Mouse (Mus musculus) frontal cortex, adult (tissue): Measurements from ENCODE around the gene Pdcd10.

Experiments used
- ATAC-seq: cut with Nextera tagmentation; 2 replicates; pipeline ENCODE4 v1.9.2; 2017; ENCODE audit warnings: mild to moderate bottlenecking, moderate library complexity, mixed read lengths; ENCODE audit not compliant: low TSS enrichment

Gene Pdcd10

DNA sequence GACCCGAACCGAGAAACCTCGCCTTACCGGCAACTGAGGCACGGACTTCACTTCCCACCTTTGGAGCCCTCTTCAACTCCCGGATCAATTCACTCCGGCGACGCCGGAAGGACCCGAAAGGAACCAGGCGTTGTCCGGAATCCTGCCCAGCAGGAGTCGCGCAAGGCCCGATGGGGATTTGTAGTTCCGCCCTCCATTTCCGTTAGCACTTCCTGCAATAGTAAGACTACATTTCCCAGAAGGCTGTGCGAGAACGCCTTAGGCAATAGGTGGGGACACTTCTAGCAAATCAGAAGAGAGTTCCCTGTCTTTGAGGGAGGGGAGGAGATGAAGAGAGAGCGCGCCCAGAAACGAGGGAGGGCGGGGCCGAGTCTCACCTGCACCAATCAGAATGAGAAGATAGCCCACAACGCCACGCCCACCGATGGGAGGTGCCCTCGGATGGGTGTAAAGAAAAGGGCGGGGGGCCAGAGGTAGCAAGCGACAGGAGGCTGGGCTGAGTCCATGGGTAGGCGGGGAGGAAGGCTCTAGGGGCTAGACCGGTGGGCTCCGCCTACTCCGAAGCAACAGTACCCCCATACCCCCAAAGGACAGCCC, at the start of gene Pdcd10:
Gene Pdcd10, minus strand, starts transcription at position 162 of the 597 bp plus-strand sequence.
- peak; percentile 86 for ATAC-seq

DNA sequence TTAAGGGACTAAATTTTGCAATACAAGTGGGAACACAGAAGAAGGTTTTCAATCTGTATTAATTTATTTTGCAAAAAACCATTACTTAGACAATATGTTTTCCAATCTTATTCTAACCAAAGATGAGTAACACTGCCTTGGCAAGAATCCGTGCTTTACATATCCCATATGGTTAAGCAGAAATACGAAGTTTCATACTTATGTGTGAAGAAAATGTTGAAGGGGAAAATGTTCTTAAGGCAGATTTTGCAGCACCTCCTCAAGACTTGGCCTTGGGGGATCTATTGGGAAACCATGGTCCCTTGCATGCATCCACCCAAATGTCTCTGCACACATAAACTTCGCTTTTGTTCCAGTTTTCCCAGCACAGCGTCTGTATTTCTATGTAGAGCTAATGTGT, 28.2 kb upstream of the Pdcd10 start:
- peak; percentile 84 for ATAC-seq

DNA sequence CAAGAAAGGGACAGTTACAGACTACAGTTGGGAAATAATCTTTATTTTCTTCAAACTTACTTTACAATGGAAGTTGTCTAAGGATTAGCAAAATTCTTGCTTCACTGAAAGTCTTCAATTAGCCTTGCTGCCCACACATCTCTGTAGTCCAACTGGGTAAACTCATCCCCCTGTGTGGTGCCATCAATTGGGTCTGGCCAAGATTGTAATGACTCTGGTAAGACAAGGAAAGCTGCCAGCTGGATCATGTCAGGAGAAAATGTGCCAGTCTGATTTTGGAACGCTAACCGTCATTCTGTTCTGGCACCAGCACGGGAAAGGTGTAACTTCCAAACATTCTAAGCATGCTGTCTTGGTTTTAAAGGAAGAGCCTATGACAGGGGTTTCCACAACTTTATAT, 26.6 kb upstream of the Pdcd10 start:
- ATAC-seq = peak; percentile 45

DNA sequence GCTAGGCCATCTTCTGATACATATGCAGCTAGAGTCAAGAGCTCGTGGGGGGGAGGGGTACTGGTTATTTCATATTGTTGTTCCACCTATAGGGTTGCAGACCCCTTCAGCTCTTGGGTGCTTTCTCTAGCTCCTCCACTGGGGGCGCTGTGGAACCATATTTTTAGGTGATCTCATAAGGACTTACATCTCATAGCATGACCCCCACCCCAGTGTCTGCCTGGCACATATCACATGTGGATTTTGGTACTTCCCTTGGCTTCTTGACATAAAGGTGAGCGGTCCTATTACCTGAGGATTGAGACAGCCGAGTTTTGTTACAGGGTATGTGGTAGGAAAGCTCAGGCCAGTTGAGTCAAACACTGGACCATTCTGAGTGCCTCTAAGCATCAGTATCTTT, 22.7 kb upstream of the Pdcd10 start:
- ATAC-seq = no peak

DNA sequence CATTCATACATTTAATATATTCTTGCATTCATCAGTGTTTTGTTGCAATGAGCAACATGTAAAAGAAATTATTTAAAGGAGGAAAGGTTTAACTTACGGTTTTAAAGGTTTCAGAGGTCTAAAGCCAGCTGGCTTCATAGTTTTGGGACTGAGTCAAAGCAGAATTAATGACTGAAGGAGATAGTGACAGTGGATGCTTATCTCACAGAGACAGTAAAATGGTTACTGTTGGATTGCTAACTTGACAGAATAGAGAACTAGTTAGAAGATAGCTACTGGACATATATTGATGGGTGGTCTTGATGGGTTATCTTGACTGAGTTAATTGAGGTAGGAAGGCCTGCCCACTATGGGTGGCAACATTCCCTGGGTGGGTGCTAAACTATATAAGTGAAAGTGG, 18.9 kb upstream of the Pdcd10 start:
- ATAC-seq = no peak

DNA sequence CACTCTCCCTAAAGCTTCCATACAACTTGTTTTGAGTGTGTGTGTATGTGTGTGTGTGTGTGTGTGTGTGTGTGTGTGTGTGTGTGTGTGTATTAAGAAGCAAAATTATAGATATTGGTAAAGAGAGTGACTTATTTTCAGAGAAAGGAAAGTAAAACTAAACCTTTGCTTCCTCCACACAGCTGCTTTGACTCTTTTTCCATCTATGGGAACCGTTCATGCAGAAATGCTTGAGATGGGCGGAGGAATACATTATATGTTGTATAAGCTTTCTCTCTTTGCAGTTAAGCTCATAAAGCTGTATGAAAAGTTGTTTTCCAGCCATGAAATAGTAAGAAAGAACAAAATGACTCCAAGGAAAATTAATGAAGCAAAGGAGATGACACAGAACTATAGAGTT, 17.4 kb upstream of the Pdcd10 start:
- ATAC-seq = peak; percentile 95

DNA sequence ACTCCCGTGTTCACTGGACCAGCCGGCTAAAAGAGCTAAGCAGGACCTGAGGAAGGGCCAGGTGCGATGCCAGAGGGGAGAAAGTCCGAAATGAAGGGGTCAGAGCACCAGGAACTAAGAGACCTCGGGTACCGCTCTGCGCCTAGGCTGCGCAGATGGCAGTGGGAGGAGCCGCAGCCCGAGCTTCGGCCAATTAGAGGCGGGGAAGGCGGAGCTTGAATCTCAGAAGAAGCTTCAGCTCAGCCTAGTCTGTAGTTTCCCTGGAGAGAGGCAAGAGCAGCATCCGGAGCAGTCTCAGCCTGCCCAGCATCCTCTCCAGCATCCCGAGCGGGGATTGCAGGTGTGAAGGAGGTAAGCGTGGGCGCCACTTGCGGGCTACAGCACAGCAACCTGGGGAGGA, 636 bp upstream of the Pdcd10 start, which contains the start of gene Serpini1:
Gene Serpini1, plus strand, starts transcription at position 256 of the 400 bp plus-strand sequence.
- ATAC-seq = peak; percentile 85

DNA sequence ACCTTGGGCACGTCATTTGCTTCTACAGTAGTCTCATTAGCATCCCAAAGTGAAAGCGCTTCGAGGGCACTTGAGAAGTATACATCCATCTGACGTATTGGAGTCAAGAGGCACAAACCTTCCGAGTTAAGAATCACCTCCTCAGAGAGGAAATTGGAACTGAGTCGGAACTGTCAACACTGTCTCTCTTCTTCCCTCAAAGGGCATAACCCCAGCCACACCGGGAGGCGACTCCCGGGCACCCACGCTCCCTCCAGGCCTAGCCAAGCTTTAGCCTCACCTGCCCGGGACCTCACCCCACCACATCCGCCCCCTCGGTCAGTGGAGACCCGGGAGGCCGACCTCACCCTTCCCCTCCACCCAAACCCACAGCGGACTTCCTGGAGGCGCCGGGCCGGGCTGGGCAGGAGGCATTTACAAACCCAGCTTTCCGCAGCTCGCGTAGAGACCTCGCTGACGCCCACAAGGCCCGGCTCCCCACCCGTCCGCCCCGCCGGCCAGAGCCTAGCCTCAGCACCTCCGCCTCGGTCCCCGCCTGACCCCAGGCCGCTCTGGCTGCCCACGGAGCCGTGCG, 448 bp downstream of the Pdcd10 start:
- ATAC-seq = peak; percentile 22

DNA sequence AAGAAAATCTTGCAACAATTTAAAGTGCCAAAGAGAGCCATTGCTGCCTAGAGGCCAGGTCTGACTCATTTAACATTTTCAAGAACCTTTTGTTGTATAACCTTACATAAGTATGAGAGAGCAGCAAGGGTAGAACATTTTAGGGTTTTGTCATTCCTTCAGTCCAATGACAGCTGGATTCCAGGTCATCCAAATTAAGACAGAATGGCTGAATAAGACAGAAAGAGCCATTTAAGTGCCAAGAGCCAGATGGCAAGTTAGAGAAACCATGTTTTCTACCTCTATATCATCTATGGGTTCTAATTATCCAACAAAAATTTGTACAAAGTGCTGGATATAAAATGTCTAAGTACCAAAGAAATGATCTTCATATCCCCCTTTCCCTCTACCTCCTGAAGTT, 5.4 kb downstream of the Pdcd10 start:
- no peak for ATAC-seq

DNA sequence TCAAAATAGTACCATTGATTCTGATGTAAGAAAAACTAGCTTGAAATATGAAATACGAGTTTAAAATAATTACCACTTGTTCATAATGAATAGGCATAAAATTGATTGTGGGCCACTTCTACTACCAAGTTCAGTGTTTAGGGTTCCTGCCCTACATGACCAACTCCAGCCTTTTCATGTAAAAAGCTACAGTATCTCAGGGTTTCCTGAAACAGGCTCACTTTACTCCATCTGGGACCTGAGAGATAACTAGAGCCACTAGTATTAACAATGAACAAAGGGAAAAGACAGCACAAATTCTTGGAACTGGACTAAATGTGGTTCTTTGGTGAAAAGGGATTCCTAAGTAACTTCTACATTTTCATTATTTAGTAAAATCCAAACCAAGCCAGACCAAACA, 12.4 kb downstream of the Pdcd10 start:
- no peak for ATAC-seq

DNA sequence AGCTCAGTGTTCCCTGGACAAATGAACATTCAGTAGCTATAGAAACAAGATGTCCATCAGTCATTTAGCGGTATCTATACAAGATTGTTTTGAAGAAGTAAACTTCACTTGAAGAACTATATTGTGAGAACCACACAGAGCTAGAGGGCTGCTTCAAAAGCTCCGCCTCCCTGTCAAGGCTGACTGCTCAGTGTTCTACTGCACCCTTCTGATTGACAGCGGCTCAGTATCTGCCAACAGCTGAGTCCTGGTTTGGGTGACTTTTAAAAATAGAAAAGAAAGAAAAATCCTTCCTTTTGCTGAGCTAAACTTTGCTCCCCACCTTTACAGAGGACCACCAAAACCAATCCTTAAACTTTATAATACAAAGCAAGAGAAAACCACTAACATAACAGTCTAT, 13.8 kb downstream of the Pdcd10 start:
- ATAC-seq = no peak

DNA sequence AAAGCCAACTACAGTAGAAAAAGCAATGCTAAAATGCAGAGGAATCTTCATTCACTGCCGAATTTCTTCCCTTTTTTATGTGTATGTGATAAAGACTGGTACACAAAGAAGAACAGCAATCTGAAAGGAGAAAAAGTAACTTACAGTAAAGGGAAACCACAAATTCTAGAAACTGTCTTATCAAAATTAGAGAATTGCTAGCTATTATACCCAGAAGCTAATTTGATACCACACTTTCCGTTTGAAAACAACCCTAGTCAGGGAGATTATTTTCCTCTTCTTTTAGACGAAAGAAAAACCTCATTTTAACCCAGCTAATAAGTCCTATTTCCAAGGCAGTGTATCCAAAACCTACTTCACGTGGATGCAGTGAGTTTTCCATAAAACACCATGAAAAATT, 15.4 kb downstream of the Pdcd10 start:
- ATAC-seq = no peak

DNA sequence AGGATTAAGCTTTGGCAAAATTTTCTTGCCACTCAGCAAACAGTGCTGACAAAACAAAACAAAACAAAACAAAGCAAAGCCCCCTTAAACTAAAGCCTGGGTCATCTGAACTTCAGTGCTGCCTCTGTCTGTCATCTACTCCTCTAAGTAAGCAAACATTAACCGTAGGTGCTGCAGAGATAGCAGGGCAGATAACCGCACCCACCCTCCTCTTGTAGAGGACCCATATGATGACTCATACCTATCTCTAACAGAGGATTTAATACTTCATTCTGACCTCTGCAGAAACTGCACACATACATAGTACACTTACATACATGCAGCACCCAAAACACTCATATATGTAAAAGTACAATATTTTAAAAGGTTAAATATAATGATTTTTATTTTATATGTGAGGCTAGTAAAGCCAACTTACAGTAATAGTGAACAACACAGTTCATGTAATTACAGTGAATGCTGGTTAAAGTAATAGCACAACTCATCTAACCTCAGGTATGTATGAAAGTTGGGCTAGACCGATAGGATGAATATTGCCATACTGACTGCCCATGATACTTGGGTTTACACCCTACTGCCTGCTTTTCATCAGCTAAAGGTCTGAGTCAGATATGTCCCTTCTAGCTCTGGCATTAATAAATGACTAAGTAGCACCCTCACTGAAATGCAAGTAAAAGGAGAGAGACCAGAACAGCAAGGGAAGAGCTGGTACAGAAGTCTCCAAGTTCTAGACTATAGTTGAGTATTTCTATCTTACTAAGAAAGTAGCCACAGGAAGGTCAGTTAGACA, 22.4 kb downstream of the Pdcd10 start:
- ATAC-seq = no peak

DNA sequence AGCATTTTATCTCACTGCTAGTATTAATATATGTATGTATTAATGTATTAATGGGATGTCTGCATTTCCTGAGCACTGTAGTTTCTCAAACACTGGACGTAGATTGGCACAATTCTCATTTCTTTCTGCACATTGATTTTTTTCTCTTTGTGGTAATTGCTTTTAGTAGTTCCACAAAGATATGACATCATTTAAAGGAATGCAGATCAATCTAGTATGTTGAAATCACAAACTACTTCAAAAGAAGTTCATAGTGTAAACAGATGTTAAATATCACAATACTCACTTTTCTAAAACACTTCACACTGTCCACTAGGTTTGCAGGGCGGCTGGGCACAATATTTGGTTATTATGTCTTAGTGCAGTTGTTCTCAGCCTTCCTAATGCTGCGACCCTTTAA, 25.6 kb downstream of the Pdcd10 start:
- ATAC-seq = no peak

DNA sequence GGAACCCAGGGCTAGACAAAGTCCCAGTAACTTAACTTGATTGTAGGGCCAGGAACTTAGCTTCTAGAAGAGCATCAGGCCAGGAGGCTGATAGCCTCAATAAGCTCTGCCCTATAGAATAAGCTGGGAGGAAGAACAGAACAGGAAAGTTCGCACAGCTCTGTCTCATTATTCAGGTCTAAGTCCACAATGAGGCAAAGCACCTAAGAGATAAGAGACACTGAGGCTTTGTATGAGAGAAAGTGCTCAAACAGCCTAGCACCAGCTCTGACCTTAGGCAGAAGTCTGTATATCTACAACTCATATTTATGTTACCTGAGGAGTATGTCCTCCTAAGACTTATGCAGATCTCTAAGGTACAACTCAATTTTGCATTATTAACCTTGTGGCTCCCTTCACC, 34.1 kb downstream of the Pdcd10 start:
- ATAC-seq = no peak

DNA sequence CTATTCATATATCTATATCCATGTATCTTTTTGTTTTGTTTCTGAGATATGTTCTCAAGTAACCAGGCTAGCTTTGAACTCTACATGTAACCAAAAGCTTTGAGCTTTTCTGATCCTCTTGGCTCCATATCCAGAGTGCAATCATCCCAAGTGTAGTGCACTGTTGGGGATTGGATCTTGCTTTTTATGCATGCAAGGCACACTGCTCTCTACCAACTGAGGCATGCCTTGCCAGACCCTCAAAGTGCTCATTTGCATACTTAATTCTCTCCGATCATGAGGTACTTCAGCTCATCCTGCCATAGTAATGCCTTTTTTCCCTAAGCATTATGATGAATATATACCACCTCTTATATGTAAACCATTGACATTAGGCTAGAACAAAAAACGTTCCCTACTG, 35.3 kb downstream of the Pdcd10 start:
- no peak for ATAC-seq

DNA sequence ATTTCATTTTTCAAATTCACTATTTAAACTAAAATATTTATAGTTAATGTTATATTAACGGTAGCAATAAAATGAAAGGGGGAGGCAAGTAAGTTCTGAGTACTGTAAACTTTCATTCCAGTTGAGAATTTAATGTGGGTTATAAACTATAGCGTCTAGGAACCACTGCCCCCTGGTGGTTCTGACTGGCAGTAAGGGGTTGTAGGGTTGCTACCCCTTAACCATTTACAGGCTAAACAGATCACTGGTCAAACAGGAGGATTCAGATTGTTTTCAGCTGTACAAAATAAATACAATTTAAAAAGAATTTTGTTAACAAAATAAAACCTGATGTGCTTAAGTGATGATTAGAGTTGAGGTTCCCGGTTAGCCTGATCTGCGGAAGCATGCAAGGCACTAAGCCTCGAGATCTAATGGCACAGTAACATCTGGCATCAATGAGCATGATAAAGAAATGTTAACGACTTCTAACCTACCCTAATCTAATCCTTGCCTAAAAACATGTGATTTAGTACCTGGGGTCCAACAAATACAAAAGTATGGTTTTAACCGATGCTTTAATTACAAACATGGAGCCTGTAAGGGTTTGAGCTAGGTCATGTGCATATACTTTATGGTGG, 38.9 kb downstream of the Pdcd10 start:
- peak; percentile 70; the same call in 1 of the 2 replicates for ATAC-seq

DNA sequence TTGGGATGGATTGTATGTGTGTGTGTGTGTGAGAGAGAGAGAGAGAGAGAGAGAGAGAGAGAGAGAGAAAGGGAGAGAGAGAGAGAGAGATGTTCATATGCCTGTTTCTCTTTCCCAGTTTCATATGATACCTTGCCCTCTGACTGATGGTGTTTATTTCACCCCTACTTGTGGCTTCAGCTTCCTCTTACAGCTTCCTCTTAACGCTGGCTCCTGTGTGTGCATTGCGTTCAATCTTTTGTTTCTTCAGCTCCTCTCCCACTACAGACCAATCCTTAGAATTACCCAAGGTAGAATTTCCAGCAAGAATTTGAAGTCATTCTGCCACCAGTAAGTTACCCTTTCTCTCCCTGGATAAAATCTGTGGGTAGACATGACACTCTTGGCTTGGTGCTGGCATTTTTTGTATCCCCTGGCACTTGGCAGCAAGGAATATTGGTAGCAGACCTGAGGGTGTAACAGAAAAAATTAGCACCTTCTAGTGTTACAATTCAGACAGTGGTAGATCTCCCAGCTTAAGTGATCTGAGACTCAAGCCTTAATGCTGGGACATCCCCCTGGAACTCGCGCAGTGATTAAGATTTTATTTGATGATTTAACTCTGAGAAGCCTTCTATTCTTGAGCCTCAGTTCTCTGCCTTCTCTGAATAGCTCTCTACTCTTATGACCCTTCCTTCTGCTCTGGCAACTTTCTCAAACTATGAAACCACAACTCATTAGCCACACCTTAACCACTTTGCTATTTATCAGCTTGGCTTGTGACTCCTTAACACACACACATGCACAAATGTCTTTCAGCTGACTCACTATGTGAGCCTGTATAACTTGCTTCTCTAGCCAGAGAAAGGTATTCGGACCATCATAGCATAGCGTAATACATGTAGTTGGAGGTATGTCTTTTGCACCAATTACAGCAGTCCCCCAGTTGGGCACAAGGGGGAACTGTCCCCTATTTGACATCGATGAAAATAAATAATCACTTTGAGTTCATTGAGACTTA, 57.4 kb downstream of the Pdcd10 start:
- ATAC-seq = no peak

DNA sequence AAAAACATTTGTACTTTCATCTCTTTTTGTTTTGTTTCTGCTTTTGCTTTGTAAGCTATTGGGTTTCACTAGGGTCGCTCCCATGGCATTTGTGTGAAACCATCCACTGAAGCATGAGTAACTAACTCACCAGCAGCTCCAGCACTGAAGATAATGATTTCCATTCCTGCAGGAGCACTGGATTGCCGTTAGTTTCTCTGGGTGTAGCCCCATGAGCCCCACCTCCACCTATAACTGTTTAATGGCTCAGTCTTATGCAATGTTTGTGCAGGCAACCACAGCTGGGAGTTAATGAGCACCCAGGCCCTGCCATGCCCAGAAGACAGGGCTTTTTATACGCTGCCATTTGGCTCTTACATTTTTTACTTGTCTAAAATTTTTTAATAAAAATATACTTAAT, 63.7 kb downstream of the Pdcd10 start:
- no peak for ATAC-seq

DNA sequence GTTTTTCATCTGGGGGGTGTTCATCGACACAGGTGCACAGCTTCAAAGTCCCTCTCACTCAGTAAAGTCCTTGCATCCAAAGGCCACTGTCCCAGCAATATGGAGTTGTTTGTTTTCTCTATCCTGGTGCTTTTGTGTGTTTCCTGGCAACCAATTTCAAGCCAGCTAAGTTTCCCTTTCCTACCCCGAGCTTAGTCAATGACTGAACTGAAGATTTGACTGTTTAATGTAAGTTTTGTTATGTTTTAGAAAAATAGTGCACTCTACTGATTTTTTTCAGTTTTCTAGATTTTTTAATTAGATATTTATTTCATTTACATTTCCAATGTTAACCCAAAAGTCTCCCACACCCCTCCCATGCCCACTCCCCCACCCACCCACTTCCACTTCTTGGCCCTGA, 74.6 kb downstream of the Pdcd10 start, which contains the start of gene Wdr49:
Gene Wdr49, minus strand, starts transcription at position 101 of the 400 bp plus-strand sequence.
- no peak for ATAC-seq

DNA sequence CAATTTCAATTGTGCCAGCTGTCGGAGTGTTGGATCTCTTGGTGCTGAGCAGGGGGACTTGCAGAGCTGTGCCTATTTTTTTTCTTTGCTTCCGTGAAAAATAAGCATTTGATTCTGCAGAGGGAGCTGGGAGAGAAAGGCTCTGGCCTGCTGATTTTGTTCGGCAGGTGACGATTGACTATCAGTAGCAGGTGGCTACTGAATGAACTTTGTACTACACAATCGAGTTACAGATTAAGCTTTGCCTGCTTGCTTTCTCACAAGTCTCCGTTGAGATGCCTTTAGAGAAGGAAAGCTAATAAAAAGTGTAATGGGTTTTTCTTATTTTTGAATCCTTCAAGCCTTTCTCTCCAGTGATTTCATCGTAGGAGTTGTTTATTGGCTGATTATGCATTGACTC, 81.5 kb downstream of the Pdcd10 start:
- ATAC-seq = peak; percentile 41; the same call in 1 of the 2 replicates
